Mouse (Mus musculus) ES-E14 (cell line): ENCODE data around the gene Txnrd1. TPM values are rescaled to one million over a fixed set of nuclear protein-coding genes. Genes with fewer than 3 reads are reported as not detected.

Source experiments
- DNase-seq: peaks from one replicate; pipeline ENCODE4 v3.0.0-alpha.2; 2013; ENCODE audit warnings: low read depth, low spot score
- H3K27ac ChIP-seq: 2 replicates; pipeline ENCODE4 v1.5.1; 2012; ENCODE audit warnings: low read depth, mild to moderate bottlenecking, low read length, moderate library complexity, mixed read lengths; ENCODE audit not compliant: poor library complexity, insufficient read depth, severe bottlenecking
- H3K36me3 ChIP-seq: 2 replicates; pipeline ENCODE4 v1.6.1; 2012; ENCODE audit warnings: mild to moderate bottlenecking, low read length, moderate library complexity, mixed read lengths; ENCODE audit not compliant: control insufficient read depth, poor library complexity, insufficient read depth, severe bottlenecking
- H3K4me1 ChIP-seq, 2 experiments: fragments of 150-350 bp in 1 of 2; sonication (generic) in 1 of 2; 2 replicates each; pipeline ENCODE4 v1.6.1; 2012; ENCODE audit warnings: low read length in 2 of 2, mild to moderate bottlenecking in 1 of 2, mixed read lengths in 1 of 2; ENCODE audit not compliant: control insufficient read depth in 2 of 2, insufficient read depth in 2 of 2, poor library complexity in 1 of 2
- H3K4me3 ChIP-seq, 2 experiments: fragments of 150-350 bp in 1 of 2; sonication (generic) in 1 of 2; 2 replicates each; pipeline ENCODE4 v1.5.1; 2012; ENCODE audit warnings: low read length in 2 of 2, low read depth in 1 of 2, mild to moderate bottlenecking in 1 of 2, mixed read lengths in 1 of 2; ENCODE audit not compliant: insufficient read depth in 1 of 2, poor library complexity in 1 of 2, severe bottlenecking in 1 of 2
- H3K9ac ChIP-seq: 2 replicates; pipeline ENCODE4 v1.6.1; 2012; ENCODE audit warnings: low read depth, mild to moderate bottlenecking, low read length, mixed read lengths; ENCODE audit not compliant: poor library complexity, insufficient read depth, severe bottlenecking
- H3K9me3 ChIP-seq: fragments of 150-350 bp; sonication (generic); 2 replicates; pipeline ENCODE4 v1.6.1; 2012; ENCODE audit warnings: low read depth, mild to moderate bottlenecking, low read length; ENCODE audit not compliant: control insufficient read depth, insufficient read depth
- CHD2 ChIP-seq: IDR thresholded peaks from 2 replicates; pipeline ENCODE4 v1.6.1; 2014; ENCODE audit warnings: mild to moderate bottlenecking, low read depth, low read length, inconsistent platforms
- HCFC1 ChIP-seq: IDR thresholded peaks from 2 replicates; pipeline ENCODE4 v1.6.1; 2012; ENCODE audit warnings: low read length, inconsistent platforms, borderline replicate concordance; ENCODE audit not compliant: insufficient read depth
- MAFK ChIP-seq: IDR thresholded peaks from 2 replicates; pipeline ENCODE4 v1.6.1; 2014; ENCODE audit warnings: mild to moderate bottlenecking, low read depth, low read length, inconsistent platforms; ENCODE audit not compliant: insufficient read depth
- ZC3H11A ChIP-seq: IDR thresholded peaks from 2 replicates; pipeline ENCODE4 v1.6.1; 2012; ENCODE audit warnings: low read depth, mild to moderate bottlenecking, inconsistent platforms, low read length, borderline replicate concordance
- ZNF384 ChIP-seq: IDR thresholded peaks from 2 replicates; pipeline ENCODE4 v1.6.1; 2012; ENCODE audit warnings: low read depth, low read length, inconsistent platforms
- in situ Hi-C, 2 experiments: fragments of 600-800 bp; cut with MboI; formaldehyde crosslinking; loops; one replicate each; pipeline ENCODE4 v1.15.1; 2025; ENCODE audit warnings: low sequenced_read_pairs in 2 of 2, inconsistent platforms in 1 of 2; ENCODE audit not compliant: unreplicated experiment in 2 of 2
- total RNA-seq: library from RNA; depleted of rRNA; stranded (reverse); fragments of 300-350 nt; gene quantifications from 2 replicates; pipeline ENCODE4 v1.2.3, GENCODE M21; 2012

The Txnrd1 gene
- total RNA-seq, 1 experiment: 167 TPM

- H3K4me3 ChIP-seq: peak overlapping the region in 1 of 2 experiments; percentile 38; a peak in 3 of 4 replicates
- TF ChIP-seq MAFK (no peak), ZC3H11A (no peak), ZNF384 (no peak), CHD2 (no peak), HCFC1 (no peak)
- H3K9me3 ChIP-seq: no peaks in the 10 kb centered on the region
- H3K4me1 ChIP-seq: peaks cover 0 to 15% of the 10 kb centered on the region in 2 experiments; a peak in 3 of 4 replicates
- DNase-seq: no peak
- H3K27ac ChIP-seq: no peak overlapping the region
- H3K9ac ChIP-seq: peak overlapping the region; percentile 28; the same call in 1 of the 2 replicates
- H3K36me3 ChIP-seq: no peaks in the 10 kb centered on the region
- in situ Hi-C loops: no loop called here
These were observed 38.5 kb upstream of the Txnrd1 start for GRCm38 (mm10) chr10:82795071-82795731.

- Histone ChIP-seq H3K27ac (no peak overlapping the region), H3K9ac (peak overlapping the region; percentile 6; the same call in 1 of the 2 replicates), H3K36me3 (no peaks in the 10 kb centered on the region), H3K9me3 (no peaks in the 10 kb centered on the region), H3K4me1 (peaks cover 0 to 15% of the 10 kb centered on the region in 2 experiments; a peak in 3 of 4 replicates), H3K4me3 (peak overlapping the region in 1 of 2 experiments; percentile 38; a peak in 2 of 4 replicates)
- DNase-seq: no peak
- no peak for TF ChIP-seq HCFC1
- no peak for TF ChIP-seq MAFK
- no peak for TF ChIP-seq CHD2
- TF ChIP-seq ZC3H11A: no peak
- no peak for TF ChIP-seq ZNF384
- in situ Hi-C loops: no loop called here
These were observed 38.0 kb upstream of the Txnrd1 start for GRCm38 (mm10) chr10:82795767-82796166.

GRCm38 (mm10) chr10:82796471-82797118 lies 37.2 kb upstream of the Txnrd1 start:
- no peak for TF ChIP-seq HCFC1
- TF ChIP-seq CHD2: no peak
- TF ChIP-seq ZNF384: no peak
- no peak for TF ChIP-seq MAFK
- no peak for TF ChIP-seq ZC3H11A
- in situ Hi-C loops: no loop called here
- peak overlapping the region; percentile 5; the same call in 1 of the 2 replicates for H3K9ac ChIP-seq
- H3K4me3 ChIP-seq: no peak overlapping the region
- peaks cover 0 to 15% of the 10 kb centered on the region in 2 experiments; a peak in 3 of 4 replicates for H3K4me1 ChIP-seq
- H3K9me3 ChIP-seq: no peaks in the 10 kb centered on the region
- DNase-seq: no peak
- H3K27ac ChIP-seq: no peak overlapping the region; the same call in 1 of the 2 replicates
- H3K36me3 ChIP-seq: no peaks in the 10 kb centered on the region

GRCm38 (mm10) chr10:82797119-82797491 lies 36.6 kb upstream of the Txnrd1 start:
- H3K9me3 ChIP-seq: no peaks in the 10 kb centered on the region
- DNase-seq: no peak
- TF ChIP-seq ZC3H11A (no peak), CHD2 (no peak), HCFC1 (no peak), MAFK (no peak), ZNF384 (no peak)

More at GRCm38 (mm10) chr10:82797119-82797491, 36.6 kb upstream of the Txnrd1 start:
- Histone ChIP-seq H3K4me3 (no peak overlapping the region), H3K36me3 (no peaks in the 10 kb centered on the region), H3K4me1 (peaks cover 0 to 15% of the 10 kb centered on the region in 2 experiments; a peak in 3 of 4 replicates), H3K27ac (no peak overlapping the region; the same call in 1 of the 2 replicates), H3K9ac (no peak overlapping the region)
- in situ Hi-C loops: no loop called here
